11 mouse cellular contexts compared by ENCODE assay signal in genomic region chr1:125508594-125509257, GRCm38 (mm10). TPM values are rescaled to one million over a fixed set of nuclear protein-coding genes. Genes with fewer than 3 reads are reported as not detected.
DNase-seq lines count a peak whose midpoint lies in the region; ATAC-seq lines count a peak whose summit lies in the region.
"Had no signal": no experiment of that assay in that cellular context is flagged by ENCODE, and none has a peak within 500 bp of the region (broad histone marks: within the 10 kb centered on the region; RNA-seq: fewer than 3 reads in every experiment).

No protein-coding gene starts in this region.

- peak; percentile 46 for ATAC-seq in lung, embryonic 15.5 days (ENCODE audit: borderline replicate concordance, extremely low read depth, low FRiP score, low TSS enrichment)
- 0 out of 2 replicates have a peak, but pooled peaks have one; percentile 3 for ATAC-seq in neutrophil, adult 5-6 weeks (ENCODE audit: extremely low read depth, insufficient number of reproducible peaks, low FRiP score, poor library complexity, severe bottlenecking)
- no peak for ATAC-seq in forebrain, embryonic 14.5 days
- ATAC-seq: forebrain, embryonic 13.5 days had no signal

- no peaks in the 10 kb centered on the region for H3K27me3 ChIP-seq in lung, embryonic 15.5 days
- no peaks in the 10 kb centered on the region for H3K27me3 ChIP-seq in forebrain, embryonic 14.5 days (replicated peaks; ENCODE audit: control insufficient read depth, insufficient read depth, low read length)
- H3K27me3 ChIP-seq: forebrain, embryonic 13.5 days; limb, embryonic 13.5 days had no signal

- no peak overlapping the region for H3K4me2 ChIP-seq in lung, embryonic 15.5 days
- H3K4me2 ChIP-seq in forebrain, embryonic 14.5 days (ENCODE audit: low read length), result no peak overlapping the region
- H3K4me2 ChIP-seq: forebrain, embryonic 13.5 days; limb, embryonic 13.5 days had no signal

- WGBS in lung, embryonic 15.5 days, result 69% methylated on average over 5 of the region's 5 CpGs
- 71% methylated on average over 5 of the region's 5 CpGs for WGBS in forebrain, embryonic 14.5 days

- H3K4me1 ChIP-seq in lung, embryonic 15.5 days, result 0 out of 2 replicates have a peak, but pooled peaks cover 3% of the 10 kb centered on the region
- H3K4me1 ChIP-seq in forebrain, embryonic 14.5 days (ENCODE audit: control insufficient read depth, insufficient read depth, low read length), result no peaks in the 10 kb centered on the region
- H3K4me1 ChIP-seq: forebrain, embryonic 13.5 days had no signal

- no peaks in the 10 kb centered on the region for H3K36me3 ChIP-seq in lung, embryonic 15.5 days
- no peaks in the 10 kb centered on the region for H3K36me3 ChIP-seq in forebrain, embryonic 14.5 days (ENCODE audit: control insufficient read depth, insufficient read depth, low read length)
- H3K36me3 ChIP-seq: limb, embryonic 13.5 days had no signal

- no peak overlapping the region for H3K9ac ChIP-seq in lung, embryonic 15.5 days
- H3K9ac ChIP-seq in forebrain, embryonic 14.5 days (ENCODE audit: low read length), result no peak overlapping the region
- H3K9ac ChIP-seq: forebrain, embryonic 13.5 days; limb, embryonic 13.5 days had no signal

- no peak overlapping the region for H3K27ac ChIP-seq in lung, embryonic 15.5 days
- no peak overlapping the region for H3K27ac ChIP-seq in forebrain, embryonic 14.5 days (ENCODE audit: low read depth, low read length)
- H3K27ac ChIP-seq: forebrain, embryonic 13.5 days; limb, embryonic 13.5 days had no signal

- DNase-seq in lung, postnatal 14 days, result no peak
- DNase-seq in adrenal gland, postnatal 14 days, result peak; percentile 77
- DNase-seq in gastrocnemius, postnatal 36 days, result peak; percentile 23 to 34
- DNase-seq in left cerebral cortex, adult 9 months (ENCODE audit: low spot score in 2 of 2), result no peak
- DNase-seq in forebrain, embryonic 14.5 days (ENCODE audit: low spot score), result no peak
- no peak for DNase-seq in layer of hippocampus, postnatal 25 days (ENCODE audit: extremely low spot score in 1 of 2, low spot score in 1 of 2)
- DNase-seq: thymus, postnatal 14 days had no signal

- no peaks in the 10 kb centered on the region for H3K9me3 ChIP-seq in lung, embryonic 15.5 days
- no peaks in the 10 kb centered on the region for H3K9me3 ChIP-seq in forebrain, embryonic 14.5 days (replicated peaks; ENCODE audit: control insufficient read depth, low read length)
- H3K9me3 ChIP-seq: forebrain, embryonic 13.5 days; limb, embryonic 13.5 days had no signal

- H3K4me3 ChIP-seq in lung, embryonic 15.5 days, result no peak overlapping the region
- H3K4me3 ChIP-seq in forebrain, embryonic 14.5 days (ENCODE audit: low read depth, low read length), result no peak overlapping the region
- H3K4me3 ChIP-seq: forebrain, embryonic 13.5 days; limb, embryonic 13.5 days had no signal

- intact Hi-C loops in gastrocnemius, postnatal 36 days (cut with DNase I), result no loop called here

RNA-seq across cellular contexts. Expression of gene Slc35f5, which starts 51.7 kb away (rescaled TPM):
- polyA plus RNA-seq in lung, embryonic 15.5 days (2015; fragmentation: Nextera tagmentation; extraction: Ambion mirVana), result 49.1 and 53.0 TPM in 2 replicates
- 40.4 and 46.4 TPM in 2 replicates for total RNA-seq in adrenal gland, postnatal 14 days (2021)
- 10 to 100 TPM; 14.8 to 18.8 TPM for total RNA-seq in gastrocnemius, postnatal 36 days (2021)
- total RNA-seq in neutrophil, adult 5-6 weeks (2017), result 12.3 and 13.4 TPM in 2 replicates
- polyA plus RNA-seq in forebrain, embryonic 14.5 days (2014; fragmentation: Nextera tagmentation; extraction: Ambion mirVana), result 28.9 and 31.0 TPM in 2 replicates
- total RNA-seq in layer of hippocampus, postnatal 25 days (2021), result 10 to 100 TPM; 28.2 to 32.4 TPM

Comparison
In these comparisons a context has a peak if more than half of its experiments do, and no peak if none do; other contexts are left out.
1. DNase-seq: peak in adrenal gland, postnatal 14 days (single experiment) and gastrocnemius, postnatal 36 days (2 of 2); none in lung, postnatal 14 days (single experiment), left cerebral cortex, adult 9 months (0 of 2), forebrain, embryonic 14.5 days (single experiment) and layer of hippocampus, postnatal 25 days (0 of 2).